Mouse (Mus musculus) bone marrow, adult 2 months (tissue): ENCODE data around the gene Sh3pxd2a.

Experiments used
- CTCF ChIP-seq: fragments of 200-500 bp; IDR thresholded peaks from 2 replicates; pipeline ENCODE4 v1.5.1; 2011; ENCODE audit warnings: low read length, control low read depth; ENCODE audit not compliant: control insufficient read depth, insufficient read depth
- POLR2A ChIP-seq: fragments of 200-500 bp; IDR thresholded peaks from 2 replicates; pipeline ENCODE4 v1.6.1; 2011; ENCODE audit warnings: low read depth, mild to moderate bottlenecking, control low read depth, low read length, borderline replicate concordance; ENCODE audit not compliant: control insufficient read depth

- TF ChIP-seq POLR2A (no peak), CTCF (no peak)
Measured at GRCm38 (mm10) chr19:47345851-47346568, 118.2 kb downstream of the Sh3pxd2a start.
